Mouse (Mus musculus) thymus, postnatal 10 days (tissue): ENCODE measurements around the gene Sec22b.

Experiments used
- DNase-seq, 2 experiments: peaks; one replicate each; pipeline ENCODE4 v3.0.0; 2021; ENCODE audit warnings: low spot score in 2 of 2

Gene Sec22b

DNA sequence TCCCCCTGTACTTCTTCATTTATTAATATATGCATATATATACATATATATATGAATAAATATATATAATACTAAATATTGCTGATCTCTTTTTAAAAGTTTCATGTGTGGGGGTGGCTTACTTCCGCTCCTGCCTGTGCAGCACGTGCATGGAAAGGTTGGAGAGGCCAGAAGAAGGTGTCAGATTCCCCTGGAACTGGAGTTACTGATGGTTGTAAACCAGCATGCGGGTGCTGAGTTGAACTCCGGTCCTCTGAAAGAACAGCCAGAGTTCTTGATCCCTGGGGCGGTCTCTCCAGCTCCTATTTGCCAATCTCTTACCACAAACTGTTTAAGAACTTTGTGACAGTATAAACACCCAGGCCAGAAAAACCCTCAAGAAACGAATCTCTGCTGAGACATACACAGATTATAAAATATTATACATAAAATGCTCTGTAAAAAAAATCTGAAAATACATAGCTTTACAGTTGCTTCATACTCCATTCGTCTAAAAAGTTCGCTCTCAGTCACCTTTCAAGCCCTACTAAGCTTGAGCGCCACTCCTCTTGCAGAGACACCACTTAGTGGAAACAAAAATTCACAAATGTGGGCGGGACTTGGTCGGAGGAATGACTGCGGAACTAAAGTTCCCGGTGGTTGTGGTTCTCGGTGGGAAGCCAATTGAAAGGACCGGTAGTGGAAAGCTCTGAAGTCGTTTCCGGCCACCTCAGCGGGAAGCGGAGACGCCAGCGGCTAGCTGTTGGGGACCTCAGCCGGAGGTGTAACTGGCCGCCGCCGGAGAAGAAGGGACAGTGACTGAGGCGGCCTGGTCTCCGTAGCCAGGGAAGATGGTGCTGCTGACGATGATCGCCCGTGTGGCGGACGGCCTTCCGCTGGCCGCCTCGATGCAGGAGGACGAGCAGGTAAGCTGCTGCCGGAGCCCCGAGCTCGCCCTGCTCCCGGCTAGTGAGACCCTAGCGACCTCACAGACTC lies at the start of gene Sec22b:
Gene Sec22b, plus strand, starts transcription at position 675 of the 975 bp plus-strand sequence.
- peak; percentile 74 to 82 for DNase-seq

DNA sequence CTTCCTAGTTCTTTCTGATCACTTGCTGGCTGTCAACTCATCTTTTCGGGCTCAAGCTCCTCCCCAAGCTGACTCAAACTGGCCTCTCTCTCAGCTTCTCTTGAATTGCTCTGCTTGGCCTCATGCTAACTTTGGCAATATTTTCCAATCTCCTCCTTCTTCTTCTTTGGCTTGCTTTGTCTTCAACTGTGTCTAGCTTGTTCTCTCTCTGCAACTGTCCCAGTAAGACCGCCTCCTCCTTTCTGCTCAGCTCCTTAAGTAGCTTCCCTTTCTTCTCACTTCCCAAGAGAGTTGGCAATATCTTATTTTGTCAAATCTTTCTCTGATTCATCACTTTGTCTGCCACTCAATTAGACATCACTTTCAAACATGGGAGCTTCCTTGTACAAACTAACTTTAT lies 49.2 kb upstream of the Sec22b start:
- no peak for DNase-seq

DNA sequence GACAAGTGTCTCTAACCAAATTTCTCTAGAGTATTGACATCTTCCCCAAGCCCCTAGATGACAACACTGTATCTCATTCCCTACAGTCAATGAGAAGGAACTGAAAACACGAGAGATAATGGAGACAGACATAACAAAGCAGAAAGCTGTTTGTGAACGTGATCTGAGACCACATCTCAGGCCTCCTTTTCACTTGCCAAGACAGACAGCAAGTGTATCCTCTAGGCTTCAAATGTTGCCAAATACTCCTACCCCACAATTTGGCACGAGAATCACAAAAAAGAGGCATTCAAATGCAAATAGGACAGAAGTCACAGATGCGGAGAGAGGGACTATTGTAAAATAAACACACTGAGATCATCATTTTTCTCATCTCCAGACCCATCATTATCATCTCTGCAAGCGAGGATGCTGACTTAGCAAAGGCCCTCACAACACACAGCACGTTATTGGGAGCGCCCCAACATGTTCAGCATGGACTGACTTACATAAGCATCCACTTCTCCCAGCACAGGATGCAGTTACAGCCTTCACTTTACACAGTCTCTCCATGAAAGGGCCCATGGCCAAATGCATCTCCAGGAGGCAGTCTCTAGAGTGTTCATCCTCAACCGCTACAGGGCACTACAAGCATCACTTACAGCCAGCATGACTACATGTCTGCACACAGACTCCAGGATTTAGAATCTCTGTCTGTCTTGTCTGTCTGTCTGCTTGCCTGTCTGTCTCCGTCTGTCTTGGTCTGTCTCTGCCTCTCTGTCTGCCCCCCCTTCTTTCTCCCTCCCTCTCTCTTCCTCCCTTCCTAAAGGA lies 46.2 kb upstream of the Sec22b start:
- DNase-seq = no peak

DNA sequence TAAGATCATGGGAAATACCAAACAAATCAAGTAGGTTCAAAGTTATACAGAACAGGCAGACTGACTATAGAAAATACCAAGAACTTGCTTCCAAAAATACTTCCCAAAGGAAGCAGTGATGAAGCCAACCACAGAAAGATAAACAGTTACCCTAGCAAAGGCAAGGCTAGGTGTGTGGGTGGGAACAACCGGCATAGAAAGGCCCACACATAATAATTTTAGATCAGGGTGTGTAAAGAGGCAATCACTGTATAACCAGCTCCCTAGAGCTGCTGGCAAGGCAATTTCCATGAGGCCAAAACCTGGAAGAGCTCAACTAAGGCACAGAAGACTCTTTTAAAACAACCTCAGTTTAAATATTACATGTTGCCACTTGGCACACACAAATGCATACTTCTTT lies 41.6 kb upstream of the Sec22b start:
- no peak for DNase-seq

DNA sequence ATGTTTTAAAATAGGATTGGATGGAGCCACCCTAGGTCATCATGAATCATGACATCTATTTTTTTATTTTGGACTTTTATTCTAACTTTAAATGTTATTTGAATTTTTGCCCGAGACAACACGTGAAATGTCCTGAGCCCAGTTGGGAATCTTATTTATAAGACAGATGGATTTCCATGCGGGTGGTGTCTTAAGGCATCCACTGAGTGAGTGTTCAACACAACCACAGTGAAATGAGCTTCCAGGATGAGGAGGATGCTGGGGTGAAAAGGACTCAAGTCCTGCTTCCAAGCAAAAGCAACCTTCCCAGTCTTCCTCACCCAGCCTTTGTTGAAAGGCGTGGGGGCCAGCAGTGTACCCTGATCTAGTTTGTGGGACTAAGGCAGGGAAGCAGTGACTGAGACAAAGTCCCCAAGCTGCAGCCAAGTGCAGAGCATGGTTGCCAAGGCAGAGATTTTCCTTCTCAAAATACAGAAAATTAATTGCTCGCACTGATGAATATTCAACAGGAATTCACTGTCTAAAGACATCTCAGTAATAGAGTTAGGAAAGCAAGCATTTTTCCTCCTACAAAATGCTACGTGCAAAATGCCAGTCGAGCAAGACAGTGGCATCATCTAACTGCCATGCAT lies 40.1 kb upstream of the Sec22b start:
- no peak for DNase-seq

DNA sequence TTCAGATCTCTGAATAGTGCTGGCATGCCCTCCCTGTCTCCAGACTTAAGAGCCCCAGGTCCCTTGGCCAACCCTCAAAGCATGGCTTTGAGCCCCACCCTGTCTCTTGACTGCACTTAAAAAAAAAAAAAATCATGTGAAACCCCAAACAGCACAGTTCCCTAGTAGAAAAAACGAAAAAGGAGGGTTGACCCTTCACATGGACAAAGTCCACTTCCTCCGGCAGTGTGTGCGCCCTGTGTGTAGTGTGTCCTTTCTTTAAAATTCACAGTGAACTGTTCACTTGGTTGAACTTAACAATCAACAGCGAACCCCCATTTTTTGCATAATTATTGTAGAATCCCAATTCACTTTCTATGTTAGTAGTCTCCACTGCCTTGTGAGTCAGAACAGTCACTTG lies 34.3 kb upstream of the Sec22b start:
- no peak for DNase-seq

DNA sequence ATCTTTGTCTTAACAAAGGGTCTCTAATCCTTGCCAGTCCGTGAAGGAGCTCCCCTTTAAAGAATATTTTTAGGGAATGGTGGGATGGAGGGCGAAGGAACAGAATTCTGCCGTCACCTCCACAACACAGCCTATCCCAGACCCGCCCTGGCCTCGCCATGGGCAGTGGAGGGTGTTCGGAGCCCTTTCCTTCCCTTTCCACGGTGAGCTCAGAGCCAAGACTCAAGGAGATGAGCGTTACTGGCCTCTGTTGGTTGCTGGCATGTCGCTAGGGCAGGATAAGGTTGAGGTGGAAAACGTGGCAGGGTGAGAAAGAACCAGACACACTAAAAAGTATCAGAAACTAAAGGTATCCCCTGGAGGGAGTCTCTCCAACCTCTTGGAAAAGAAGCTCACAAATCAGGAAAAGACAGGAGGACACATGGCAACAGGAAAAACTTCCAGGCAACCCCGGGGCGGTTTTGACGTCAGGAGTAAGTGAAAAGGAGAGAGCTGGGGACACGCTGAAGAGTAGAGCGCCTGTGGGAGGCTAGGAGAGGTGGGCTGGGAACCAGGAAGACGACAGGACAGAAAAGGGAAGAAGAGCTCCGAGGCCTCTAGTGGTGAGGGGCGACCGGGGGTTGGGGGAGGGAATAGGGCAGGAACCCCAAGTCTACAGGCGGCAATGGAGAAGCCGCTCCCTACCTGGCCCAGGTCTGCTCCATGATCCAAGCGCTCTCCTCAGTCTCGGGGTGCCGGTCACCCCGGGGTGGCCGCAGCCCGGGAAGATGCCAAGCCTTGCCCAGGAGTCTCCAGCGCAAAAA lies 33.6 kb upstream of the Sec22b start:
- no peak for DNase-seq

DNA sequence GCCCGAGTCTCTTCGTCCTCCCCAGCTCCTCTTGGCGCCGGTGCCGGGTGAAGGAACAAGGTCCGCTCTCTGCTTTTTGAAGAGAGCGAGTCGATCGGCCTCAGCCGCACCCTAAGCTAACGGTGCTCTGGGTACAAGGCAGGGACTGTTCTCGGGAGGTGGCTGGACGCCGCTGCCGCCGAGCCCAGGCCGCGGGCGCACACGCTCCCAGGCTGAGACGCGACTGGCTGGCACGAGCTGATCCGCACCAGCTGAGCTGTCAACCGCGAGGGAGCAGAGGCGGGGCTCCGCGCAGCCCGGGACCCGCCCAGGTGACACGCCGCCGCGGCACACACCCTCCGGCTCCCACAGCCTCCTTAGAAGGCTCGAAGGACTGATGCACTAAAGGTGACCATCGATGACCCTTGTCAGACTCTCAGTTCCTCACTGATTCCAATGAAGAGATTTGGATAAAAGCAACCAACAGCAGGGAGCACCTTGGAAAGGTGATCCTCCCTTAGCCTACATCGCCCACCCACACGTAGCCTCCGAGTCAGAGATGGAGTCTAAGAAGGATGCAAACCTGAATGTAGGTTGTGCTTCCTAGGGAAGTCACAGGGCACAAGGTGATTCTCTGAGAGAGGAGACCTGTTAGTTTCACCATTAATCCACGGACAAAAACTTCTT lies 32.8 kb upstream of the Sec22b start:
- peak; percentile 13 to 49 for DNase-seq

DNA sequence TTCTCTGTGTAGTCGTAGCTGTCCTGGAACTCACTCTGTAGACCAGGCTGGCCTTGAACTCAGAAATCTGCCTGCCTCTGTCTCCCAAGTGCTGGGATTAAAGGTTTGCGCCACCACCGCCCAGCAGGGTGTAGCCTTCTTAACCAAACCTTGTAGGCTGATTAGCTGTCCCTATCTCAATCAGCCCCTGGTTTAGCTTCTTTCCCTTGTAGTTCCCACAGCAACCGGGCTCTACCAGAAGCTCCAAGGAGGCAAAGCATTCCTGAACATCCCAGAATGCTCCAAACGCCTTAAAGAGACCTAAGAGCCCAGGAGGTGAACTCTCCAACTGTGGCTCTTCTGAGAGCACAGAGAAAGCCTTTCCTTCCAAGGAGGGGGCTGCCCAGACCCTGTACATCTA lies 32.3 kb upstream of the Sec22b start:
- no peak for DNase-seq

DNA sequence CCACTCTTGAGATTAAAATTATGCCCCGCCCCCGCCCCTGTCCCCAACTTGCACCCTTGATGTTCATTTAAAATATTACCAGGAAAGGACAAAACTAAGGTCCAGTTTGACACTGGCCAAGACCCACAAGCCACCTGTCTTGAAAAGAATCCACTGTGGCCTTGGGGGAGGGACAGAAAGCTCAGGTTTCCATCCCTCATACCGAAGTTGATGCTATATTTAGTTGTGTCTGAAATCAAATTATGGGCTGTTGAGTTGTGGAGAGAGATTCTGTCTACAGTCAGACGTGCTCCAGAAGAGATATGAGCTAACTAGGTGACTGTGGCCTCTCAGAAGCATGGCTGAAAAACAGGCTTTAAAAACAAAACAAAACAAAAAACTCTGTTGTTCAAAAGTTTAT lies 31.3 kb upstream of the Sec22b start:
- no peak for DNase-seq

DNA sequence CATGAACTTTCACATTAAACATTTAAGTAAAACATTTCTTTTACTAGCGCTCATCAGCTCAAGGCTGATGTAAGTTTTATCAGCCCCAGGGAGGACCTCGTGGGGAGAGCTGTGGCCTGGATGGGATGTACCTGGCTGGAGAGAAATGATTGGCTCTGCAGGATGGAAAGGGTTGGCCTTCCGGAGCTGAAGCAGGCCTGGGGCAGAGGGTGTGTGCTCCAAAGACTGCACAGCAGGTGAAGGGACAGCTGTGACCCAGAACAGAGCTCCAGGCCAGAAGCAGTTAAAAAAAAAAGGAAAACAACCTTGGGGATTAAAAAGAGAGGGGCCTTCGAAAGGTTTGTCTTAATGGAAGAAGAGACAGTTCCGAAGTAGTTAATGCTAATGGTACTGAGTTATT lies 26.2 kb upstream of the Sec22b start:
- no peak for DNase-seq

DNA sequence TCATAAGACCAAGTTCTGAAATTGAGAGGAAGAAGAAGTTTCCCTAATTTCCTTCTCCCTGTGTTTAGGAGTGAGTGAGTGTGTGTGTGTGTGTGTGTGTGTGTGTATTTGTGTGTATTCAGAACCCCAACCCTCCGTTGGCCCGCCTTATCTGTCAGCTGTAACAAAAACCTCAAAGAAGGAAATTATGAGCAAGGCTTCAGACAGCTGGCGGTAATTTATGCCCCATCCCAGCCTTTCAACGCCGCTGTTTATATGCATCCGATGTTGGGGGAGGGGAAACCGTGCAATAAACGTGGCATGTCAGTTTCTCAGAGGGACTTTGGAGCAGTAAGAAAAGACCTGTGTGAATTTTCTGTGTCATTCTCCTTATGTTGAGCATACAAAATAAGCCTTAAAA lies 24.7 kb upstream of the Sec22b start:
- no peak for DNase-seq

DNA sequence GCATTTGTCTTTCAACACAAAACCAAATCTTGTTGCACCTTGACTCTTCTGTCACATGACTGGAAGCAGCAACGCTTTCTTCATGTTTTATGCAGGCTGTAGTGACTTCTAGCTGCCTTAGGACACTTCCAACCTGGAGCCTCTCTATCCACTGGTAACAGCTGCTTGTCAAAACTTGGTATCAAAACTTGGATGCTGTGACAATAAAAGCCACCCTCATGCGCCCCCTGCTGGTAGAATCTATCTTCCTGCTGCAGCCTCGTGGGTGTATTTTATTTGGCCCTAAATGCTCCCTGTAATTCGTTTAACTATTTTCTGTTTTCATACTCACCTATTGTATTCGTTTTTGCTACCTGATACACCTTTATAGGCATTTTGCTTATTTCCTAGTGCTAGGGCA lies 21.8 kb upstream of the Sec22b start:
- DNase-seq = peak; percentile 43 to 79

DNA sequence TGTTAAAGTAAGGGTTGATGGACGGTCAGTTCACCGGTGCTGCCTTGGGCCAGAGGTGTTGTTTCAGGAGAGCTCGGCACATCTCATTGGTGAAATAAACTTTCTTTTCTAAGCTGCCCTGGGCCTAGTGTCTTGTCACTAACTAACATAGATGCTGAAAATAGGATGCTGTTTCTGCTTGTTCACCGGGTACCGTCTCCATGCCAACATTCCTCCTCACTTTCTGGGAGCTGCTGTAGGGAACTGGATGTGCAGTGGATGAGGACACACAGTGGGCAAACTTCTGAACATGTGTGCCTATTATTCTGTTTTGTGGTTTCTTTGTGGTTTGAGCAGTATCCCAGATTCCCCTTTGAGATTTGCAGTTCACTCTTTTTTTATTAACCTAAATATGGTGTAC lies 19.4 kb upstream of the Sec22b start:
- no peak for DNase-seq

DNA sequence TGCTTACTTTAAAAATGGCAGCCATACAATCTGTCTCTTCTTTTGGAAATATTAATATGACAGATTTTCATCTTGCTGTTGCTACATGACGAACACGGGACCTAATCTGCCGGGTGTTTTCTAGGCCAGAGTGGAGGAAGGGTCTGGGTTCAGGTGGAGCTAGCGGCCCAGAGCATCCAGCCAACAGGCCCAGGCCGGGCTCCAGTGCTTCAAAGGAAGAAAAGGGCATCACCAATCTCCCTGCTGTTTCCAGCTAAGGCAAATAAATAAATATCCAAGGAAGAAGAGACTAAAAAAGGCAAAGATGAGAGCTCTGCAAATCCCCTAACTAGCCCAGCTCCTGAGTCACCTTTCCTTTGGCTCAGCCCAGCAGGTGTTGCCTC lies 13.2 kb upstream of the Sec22b start:
- no peak for DNase-seq

DNA sequence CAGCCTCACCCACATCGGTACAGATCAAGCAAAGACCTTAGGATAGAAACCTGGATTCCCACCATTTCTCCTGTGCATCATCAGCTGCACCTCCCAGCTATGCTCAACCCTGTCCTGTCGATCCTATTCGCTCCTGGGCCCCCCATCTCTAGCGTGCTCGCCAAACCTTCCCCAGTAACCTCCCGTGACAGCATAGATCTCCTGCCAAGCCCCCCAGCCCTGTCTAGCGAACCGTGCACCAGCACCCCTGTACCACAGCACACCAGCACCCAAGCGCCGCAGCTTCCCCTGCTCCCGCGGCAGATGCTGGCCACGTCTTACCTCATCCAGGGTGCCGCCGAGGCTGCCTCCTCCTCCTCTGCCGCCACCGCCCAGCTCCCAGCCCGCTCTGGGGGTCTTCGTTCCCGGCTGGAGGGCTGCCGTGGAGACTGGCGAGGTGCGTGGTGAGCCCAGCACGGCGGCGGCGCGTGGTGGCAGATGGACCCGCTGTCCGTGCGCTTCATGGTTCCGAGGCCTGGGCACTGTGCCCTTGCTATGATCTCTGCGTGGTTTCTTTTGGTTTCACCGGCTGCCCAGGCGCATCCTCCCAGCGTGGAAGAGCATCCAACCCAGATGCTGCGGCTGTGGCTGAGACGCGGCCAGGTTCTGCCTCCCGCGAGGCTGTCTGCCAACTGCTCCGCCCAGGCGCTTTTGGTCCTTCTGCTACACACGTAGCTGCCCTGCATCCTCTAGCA lies 12.7 kb upstream of the Sec22b start, which contains the start of gene Pde4dip:
Gene Pde4dip, minus strand, starts transcription at position 540 of the 734 bp plus-strand sequence.
- no peak for DNase-seq

DNA sequence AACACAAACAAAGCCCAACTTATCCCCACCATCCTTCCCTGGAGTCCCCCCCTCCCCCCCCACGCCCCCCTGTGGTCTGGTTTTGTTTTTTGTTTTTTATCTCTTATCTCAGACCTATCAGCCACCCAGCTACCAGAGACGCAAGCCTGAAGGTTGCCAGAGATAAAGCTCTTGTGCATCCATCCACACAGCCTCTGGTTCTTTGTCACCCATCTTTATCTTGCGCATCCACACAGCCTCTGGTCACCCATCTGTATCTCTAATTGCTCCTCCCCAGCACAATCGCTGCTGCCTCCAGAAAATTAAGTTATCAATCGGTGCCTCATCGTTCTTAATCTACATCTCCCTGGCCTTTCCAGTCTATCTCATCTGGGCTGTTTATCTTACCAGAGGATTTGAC lies 10.8 kb upstream of the Sec22b start:
- DNase-seq = no peak

DNA sequence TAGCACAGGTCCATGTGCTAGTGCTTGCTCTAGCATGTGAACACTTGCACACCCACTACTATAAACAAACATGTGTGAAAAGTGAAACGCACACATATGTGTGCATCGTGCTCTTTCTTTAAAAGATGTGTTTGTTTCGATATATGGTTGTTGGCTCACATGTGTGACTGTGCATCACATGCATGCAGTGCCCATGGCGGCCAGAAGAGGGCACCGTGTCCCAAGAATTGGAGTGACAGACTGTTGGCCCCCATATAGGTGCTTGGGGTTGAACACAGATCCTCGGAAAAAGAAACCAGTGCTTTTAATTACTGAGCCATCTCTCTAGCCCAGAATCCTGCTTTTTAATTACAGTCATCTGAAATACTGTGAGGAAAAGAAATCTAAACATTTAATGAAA lies 6.3 kb upstream of the Sec22b start:
- DNase-seq = peak in 1 of 2 experiments; percentile 48

DNA sequence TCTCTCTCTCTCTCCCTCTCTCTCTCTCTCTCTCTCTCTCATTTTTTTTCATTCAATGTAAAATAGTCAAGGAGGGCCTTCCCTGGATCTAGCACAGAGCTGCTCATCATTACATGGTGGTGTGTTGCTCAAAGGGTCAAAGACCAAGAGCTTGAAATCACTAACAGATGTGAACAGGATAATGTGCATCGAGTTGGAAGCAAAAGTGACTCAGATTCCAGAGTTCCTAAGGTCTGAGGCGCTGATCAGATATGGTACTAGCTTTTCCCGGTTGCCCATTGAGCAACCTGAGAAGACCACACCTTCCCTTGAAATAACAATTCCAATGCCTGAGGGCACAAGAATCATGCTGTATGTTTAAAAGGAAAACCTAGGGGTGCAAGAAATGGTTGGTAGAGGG lies 2.6 kb upstream of the Sec22b start:
- no peak for DNase-seq

DNA sequence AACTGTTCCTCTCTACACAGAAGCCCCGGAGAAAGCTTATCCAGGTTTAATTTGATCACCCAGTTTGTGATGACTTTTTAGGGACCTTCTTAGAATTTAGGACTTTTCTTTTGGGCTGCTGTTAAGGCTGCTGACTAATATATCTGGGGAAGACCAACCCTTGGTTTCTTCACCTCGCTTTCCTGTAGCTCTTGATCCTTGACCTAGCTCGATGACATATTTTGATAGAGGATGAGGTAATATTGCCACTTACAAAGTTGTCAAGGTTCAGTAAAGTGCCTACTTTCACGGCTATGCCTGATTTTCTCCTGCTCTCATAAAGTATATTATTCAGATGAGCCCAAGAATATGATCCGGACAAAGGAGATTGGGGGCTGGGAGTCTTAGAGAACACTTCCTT lies 596 bp downstream of the Sec22b start:
- no peak for DNase-seq
